Mouse (Mus musculus): Measurements from ENCODE around the gene Gabarapl1. TPM values are rescaled to one million over a fixed set of nuclear protein-coding genes. Genes with fewer than 3 reads are reported as not detected.
"Not testable (repeated sequence)": the region's sequence is repeated elsewhere in the genome, so short reads cannot be mapped to it uniquely, and the experiment has no call there.

Gabarapl1 gene
- polyA plus RNA-seq (2016; fragmentation: Nextera tagmentation; extraction: Ambion mirVana) = 46.4 and 46.6 TPM in 2 replicates

- Histone ChIP-seq H3K4me3 (replicated peaks) (peak within 1 kb of the TSS; percentile 73), H3K4me1 (replicated peaks) (peaks cover 17% of the 10 kb centered on the region), H3K27me3 (no peaks in the 10 kb centered on the region), H3K9ac (replicated peaks) (peak within 1 kb of the TSS; percentile 75), H3K36me3 (peaks cover 10% of the 10 kb centered on the region), H3K9me3 (no peaks in the 10 kb centered on the region), H3K27ac (peak within 1 kb of the TSS; percentile 69), H3K4me2 (peak within 1 kb of the TSS; percentile 78)
- WGBS = under 1% methylated on average over 55 of the region's 55 CpGs
- peak; percentile 78 for ATAC-seq (ENCODE audit: insufficient number of reproducible peaks, insufficient read depth, low FRiP score, low TSS enrichment, low read depth)
Observed at GRCm38 (mm10) chr6:129532942-129533860, at the start of gene Gabarapl1. TSS of gene Gabarapl1 (plus strand) at chr6:129533160.

GRCm38 (mm10) chr6:129494924-129495323 is 38.0 kb upstream of the Gabarapl1 start:
- Histone ChIP-seq H3K36me3 (no peaks in the 10 kb centered on the region), H3K9ac (replicated peaks) (no peak overlapping the region), H3K27ac (no peak overlapping the region), H3K27me3 (no peaks in the 10 kb centered on the region), H3K4me2 (no peak overlapping the region), H3K4me1 (replicated peaks) (no peaks in the 10 kb centered on the region), H3K9me3 (no peaks in the 10 kb centered on the region), H3K4me3 (replicated peaks) (no peak overlapping the region)
- no peak for ATAC-seq (ENCODE audit: insufficient number of reproducible peaks, insufficient read depth, low FRiP score, low TSS enrichment, low read depth)
- WGBS = 84% methylated on average over 4 of the region's 4 CpGs

GRCm38 (mm10) chr6:129497345-129498218 is 35.4 kb upstream of the Gabarapl1 start:
- ATAC-seq (ENCODE audit: insufficient number of reproducible peaks, insufficient read depth, low FRiP score, low TSS enrichment, low read depth) = no peak

GRCm38 (mm10) chr6:129499516-129499915 is 33.4 kb upstream of the Gabarapl1 start:
- H3K9ac ChIP-seq (replicated peaks); H3K27ac ChIP-seq; H3K36me3 ChIP-seq; H3K9me3 ChIP-seq; H3K4me2 ChIP-seq; H3K4me1 ChIP-seq (replicated peaks); H3K4me3 ChIP-seq (replicated peaks); ATAC-seq (ENCODE audit: insufficient number of reproducible peaks, insufficient read depth, low FRiP score, low TSS enrichment, low read depth); H3K27me3 ChIP-seq: not testable (repeated sequence)
- 96% methylated on average over 1 of the region's 1 CpGs for WGBS

More at GRCm38 (mm10) chr6:129497345-129498218, 35.4 kb upstream of the Gabarapl1 start:
- Histone ChIP-seq H3K9ac (replicated peaks) (no peak overlapping the region), H3K36me3 (no peaks in the 10 kb centered on the region), H3K4me3 (replicated peaks) (no peak overlapping the region), H3K9me3 (no peaks in the 10 kb centered on the region), H3K27ac (no peak overlapping the region), H3K27me3 (no peaks in the 10 kb centered on the region), H3K4me2 (no peak overlapping the region), H3K4me1 (replicated peaks) (no peaks in the 10 kb centered on the region)
- WGBS = 92% methylated on average over 3 of the region's 3 CpGs

- ATAC-seq (ENCODE audit: insufficient number of reproducible peaks, insufficient read depth, low FRiP score, low TSS enrichment, low read depth) = no peak
- Histone ChIP-seq H3K9ac (replicated peaks) (no peak overlapping the region), H3K4me3 (replicated peaks) (no peak overlapping the region), H3K36me3 (no peaks in the 10 kb centered on the region), H3K27ac (no peak overlapping the region), H3K27me3 (no peaks in the 10 kb centered on the region), H3K9me3 (peaks cover 7% of the 10 kb centered on the region), H3K4me2 (no peak overlapping the region), H3K4me1 (replicated peaks) (no peaks in the 10 kb centered on the region)
- WGBS = 76% methylated on average over 2 of the region's 2 CpGs
Observed at GRCm38 (mm10) chr6:129503471-129503870, 29.5 kb upstream of the Gabarapl1 start.

- Histone ChIP-seq H3K4me3 (replicated peaks) (no peak within 1 kb of the TSS), H3K9me3 (peaks cover 7% of the 10 kb centered on the region), H3K4me2 (no peak within 1 kb of the TSS), H3K36me3 (no peaks in the 10 kb centered on the region), H3K27me3 (no peaks in the 10 kb centered on the region), H3K27ac (no peak within 1 kb of the TSS), H3K9ac (replicated peaks) (no peak within 1 kb of the TSS), H3K4me1 (replicated peaks) (0 out of 2 replicates have a peak, but pooled peaks cover 2% of the 10 kb centered on the region)
- 86% methylated on average over 9 of the region's 9 CpGs for WGBS
- no peak for ATAC-seq (ENCODE audit: insufficient number of reproducible peaks, insufficient read depth, low FRiP score, low TSS enrichment, low read depth)
Observed at GRCm38 (mm10) chr6:129507024-129507423, 25.9 kb upstream of the Gabarapl1 start, which contains the start of gene Olr1. TSS of gene Olr1 (minus strand) at chr6:129507165.

GRCm38 (mm10) chr6:129510120-129510911 is 22.6 kb upstream of the Gabarapl1 start:
- peaks cover 16% of the 10 kb centered on the region for H3K4me1 ChIP-seq (replicated peaks)
- no peaks in the 10 kb centered on the region for H3K27me3 ChIP-seq
- WGBS = 59% methylated on average over 6 of the region's 6 CpGs
- no peak overlapping the region for H3K27ac ChIP-seq
- H3K36me3 ChIP-seq = no peaks in the 10 kb centered on the region
- no peak for ATAC-seq (ENCODE audit: insufficient number of reproducible peaks, insufficient read depth, low FRiP score, low TSS enrichment, low read depth)
- no peak overlapping the region for H3K4me3 ChIP-seq (replicated peaks)
- H3K9me3 ChIP-seq = no peaks in the 10 kb centered on the region
- no peak overlapping the region for H3K4me2 ChIP-seq
- H3K9ac ChIP-seq (replicated peaks) = no peak overlapping the region

GRCm38 (mm10) chr6:129512367-129512766 is 20.6 kb upstream of the Gabarapl1 start, which contains the start of gene Tmem52b:
TSS of gene Tmem52b (plus strand) at chr6:129512555.
- Histone ChIP-seq H3K4me1 (replicated peaks) (peaks cover 16% of the 10 kb centered on the region), H3K36me3 (no peaks in the 10 kb centered on the region), H3K9ac (replicated peaks) (no peak within 1 kb of the TSS; the same call in 1 of the 2 replicates), H3K9me3 (no peaks in the 10 kb centered on the region), H3K4me2 (peak within 1 kb of the TSS; percentile 20; the same call in 1 of the 2 replicates), H3K27ac (no peak within 1 kb of the TSS; the same call in 1 of the 2 replicates), H3K27me3 (no peaks in the 10 kb centered on the region), H3K4me3 (replicated peaks) (no peak within 1 kb of the TSS)
- ATAC-seq (ENCODE audit: insufficient number of reproducible peaks, insufficient read depth, low FRiP score, low TSS enrichment, low read depth) = no peak
- whole genome bisulfite sequencing = 29% methylated on average over 3 of the region's 3 CpGs

- no peaks in the 10 kb centered on the region for H3K9me3 ChIP-seq
- no peak overlapping the region; the same call in 1 of the 2 replicates for H3K9ac ChIP-seq (replicated peaks)
- peak overlapping the region; percentile 20; the same call in 1 of the 2 replicates for H3K4me2 ChIP-seq
- ATAC-seq (ENCODE audit: insufficient number of reproducible peaks, insufficient read depth, low FRiP score, low TSS enrichment, low read depth) = 0 out of 2 replicates have a peak, but pooled peaks have one; percentile 6
- H3K27ac ChIP-seq = no peak overlapping the region; the same call in 1 of the 2 replicates
- peaks cover 16% of the 10 kb centered on the region for H3K4me1 ChIP-seq (replicated peaks)
- WGBS = 5% methylated on average over 8 of the region's 8 CpGs
- no peaks in the 10 kb centered on the region for H3K36me3 ChIP-seq
- H3K4me3 ChIP-seq (replicated peaks) = no peak overlapping the region
- no peaks in the 10 kb centered on the region for H3K27me3 ChIP-seq
Observed at GRCm38 (mm10) chr6:129512868-129513267, 20.1 kb upstream of the Gabarapl1 start.

GRCm38 (mm10) chr6:129513409-129513808 is 19.6 kb upstream of the Gabarapl1 start:
- Histone ChIP-seq H3K27ac (no peak overlapping the region), H3K27me3 (no peaks in the 10 kb centered on the region), H3K4me3 (replicated peaks) (no peak overlapping the region), H3K4me2 (no peak overlapping the region), H3K4me1 (replicated peaks) (peaks cover 16% of the 10 kb centered on the region), H3K9me3 (no peaks in the 10 kb centered on the region), H3K9ac (replicated peaks) (no peak overlapping the region), H3K36me3 (no peaks in the 10 kb centered on the region)
- no peak for ATAC-seq (ENCODE audit: insufficient number of reproducible peaks, insufficient read depth, low FRiP score, low TSS enrichment, low read depth)
- WGBS = 57% methylated on average over 1 of the region's 1 CpGs

All from limb, embryonic 12.5 days (tissue).